In the genomic region with DNA sequence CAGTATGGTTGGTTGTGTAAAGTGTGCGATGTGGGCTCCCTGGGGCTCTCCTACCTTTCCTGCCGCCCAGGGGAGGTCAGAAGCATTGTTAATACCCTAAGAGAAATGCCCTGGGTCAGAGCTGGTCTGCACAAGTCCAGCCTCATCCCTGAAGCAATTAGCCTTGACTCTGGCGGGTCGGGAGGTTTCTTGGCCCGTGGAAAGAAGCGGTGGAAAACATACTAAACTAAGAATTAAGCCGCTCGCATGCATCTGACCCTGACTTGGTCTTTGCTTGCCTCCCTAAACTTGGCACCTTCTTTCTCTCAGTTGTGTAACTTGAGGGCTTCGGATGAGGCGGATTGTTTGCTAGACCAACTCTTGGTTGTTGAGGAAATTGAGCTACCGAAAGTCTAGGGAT, we compare ENCODE assay signal across 7 mouse cellular contexts. TPM values are rescaled to one million over a fixed set of nuclear protein-coding genes. Genes with fewer than 3 reads are reported as not detected.
DNase-seq lines count a peak whose midpoint lies in the region; ATAC-seq and TF ChIP-seq lines count a peak whose summit lies in the region.

No protein-coding gene starts in this region.

- peak overlapping the region; percentile 90 for H3K4me2 ChIP-seq in embryonic facial prominence, embryonic 13.5 days
- H3K4me2 ChIP-seq in hindbrain, embryonic 15.5 days: peak overlapping the region; percentile 83
- H3K4me2 ChIP-seq in liver, postnatal 0 days (ENCODE audit: low read depth, low read length): peak overlapping the region; percentile 78

- H3K9ac ChIP-seq in embryonic facial prominence, embryonic 13.5 days: peak overlapping the region; percentile 95
- peak overlapping the region; percentile 60 for H3K9ac ChIP-seq in hindbrain, embryonic 15.5 days
- peak overlapping the region; percentile 98 for H3K9ac ChIP-seq in liver, postnatal 0 days (replicated peaks)

- WGBS in embryonic facial prominence, embryonic 13.5 days: 22% methylated on average over 11 of the region's 11 CpGs
- WGBS in hindbrain, embryonic 15.5 days: 32% methylated on average over 11 of the region's 11 CpGs
- WGBS in liver, postnatal 0 days (ENCODE audit: insufficient replicate concordance): 13% methylated on average over 11 of the region's 11 CpGs

- no peak for ATAC-seq in embryonic facial prominence, embryonic 13.5 days (ENCODE audit: insufficient number of reproducible peaks, insufficient read depth, low FRiP score, low TSS enrichment, low read depth)
- no peak for ATAC-seq in hindbrain, embryonic 15.5 days (ENCODE audit: low FRiP score, low read depth)
- ATAC-seq in liver, postnatal 0 days: no peak
- ATAC-seq in monocyte, adult 5-6 weeks (replicated peaks; ENCODE audit: insufficient number of reproducible peaks, low FRiP score, low TSS enrichment, poor library complexity, severe bottlenecking): no peak
- ATAC-seq in erythroid progenitor cell, adult 5-6 weeks (replicated peaks; ENCODE audit: low FRiP score, poor library complexity, severe bottlenecking): no peak

- no peak for TF ChIP-seq EP300 in liver, postnatal 0 days (IDR thresholded peaks at IDR 0.05; ENCODE audit: low read depth)

- H3K27ac ChIP-seq in embryonic facial prominence, embryonic 13.5 days: peak overlapping the region; percentile 89
- peak overlapping the region; percentile 65; the same call in 1 of the 2 replicates for H3K27ac ChIP-seq in hindbrain, embryonic 15.5 days (replicated peaks)
- peak overlapping the region; percentile 96 for H3K27ac ChIP-seq in liver, postnatal 0 days (ENCODE audit: low read depth)

- H3K4me3 ChIP-seq in embryonic facial prominence, embryonic 13.5 days: peak overlapping the region; percentile 99
- peak overlapping the region; percentile 54 for H3K4me3 ChIP-seq in hindbrain, embryonic 15.5 days
- peak overlapping the region; percentile 96 for H3K4me3 ChIP-seq in liver, postnatal 0 days (ENCODE audit: low read depth, low read length)

- no peaks in the 10 kb centered on the region for H3K9me3 ChIP-seq in embryonic facial prominence, embryonic 13.5 days
- H3K9me3 ChIP-seq in hindbrain, embryonic 15.5 days: no peaks in the 10 kb centered on the region
- no peaks in the 10 kb centered on the region for H3K9me3 ChIP-seq in liver, postnatal 0 days (ENCODE audit: low read length)

- peak; percentile 32 to 50 for DNase-seq in spleen, postnatal 10 days (ENCODE audit: low spot score in 2 of 2)
- DNase-seq in spleen, postnatal 36 days (ENCODE audit: low spot score in 2 of 2): no peak
- DNase-seq in liver, postnatal 0 days: peak; percentile 24

- H3K36me3 ChIP-seq in embryonic facial prominence, embryonic 13.5 days: no peaks in the 10 kb centered on the region
- no peaks in the 10 kb centered on the region for H3K36me3 ChIP-seq in hindbrain, embryonic 15.5 days
- H3K36me3 ChIP-seq in liver, postnatal 0 days (replicated peaks; ENCODE audit: insufficient read depth, low read length): no peaks in the 10 kb centered on the region

- no peak for TF ChIP-seq CTCF in liver, postnatal 0 days (IDR thresholded peaks at IDR 0.05; ENCODE audit: low read depth)

- H3K4me1 ChIP-seq in embryonic facial prominence, embryonic 13.5 days: peaks cover 31% of the 10 kb centered on the region
- H3K4me1 ChIP-seq in hindbrain, embryonic 15.5 days (replicated peaks): peaks cover 38% of the 10 kb centered on the region
- H3K4me1 ChIP-seq in liver, postnatal 0 days (ENCODE audit: insufficient read depth): peaks cover 29% of the 10 kb centered on the region

- no peaks in the 10 kb centered on the region for H3K27me3 ChIP-seq in embryonic facial prominence, embryonic 13.5 days
- H3K27me3 ChIP-seq in hindbrain, embryonic 15.5 days: no peaks in the 10 kb centered on the region
- no peaks in the 10 kb centered on the region for H3K27me3 ChIP-seq in liver, postnatal 0 days (ENCODE audit: insufficient read depth, low read length)

RNA-seq across cellular contexts. Expression of a gene that starts 1.8 kb away (rescaled TPM):
- 38.4 and 41.9 TPM in 2 replicates for polyA plus RNA-seq in embryonic facial prominence, embryonic 13.5 days (2015; fragmentation: Nextera tagmentation; extraction: Ambion mirVana)
- 31.7 and 32.0 TPM in 2 replicates for polyA plus RNA-seq in hindbrain, embryonic 15.5 days (2015; fragmentation: Nextera tagmentation; extraction: Ambion mirVana)
- 22.6 and 22.8 TPM in 2 replicates for polyA plus RNA-seq in liver, postnatal 0 days (2015; fragmentation: Nextera tagmentation; extraction: Ambion mirVana)
- total RNA-seq in monocyte, adult 5-6 weeks (2017): 99.1 to 134 TPM (median 122 TPM) in 3 replicates
- total RNA-seq in erythroid progenitor cell, adult 5-6 weeks (2015; ENCODE audit: low replicate concordance): 277 and 313 TPM in 2 replicates
- 260 and 268 TPM in 2 replicates for total RNA-seq in erythroid progenitor cell, adult 5-6 weeks (2017; ENCODE audit: low replicate concordance)

Comparison
In these comparisons a context has a peak if more than half of its experiments do, and no peak if none do; other contexts are left out.
1. DNase-seq: peak in spleen, postnatal 10 days (2 of 2) and liver, postnatal 0 days (single experiment); none in spleen, postnatal 36 days (0 of 2).
2. Peak in every context shown above with its lines, with median percentiles within 50 percentile points of each other: H3K27ac ChIP-seq, H3K4me2 ChIP-seq, H3K4me3 ChIP-seq and H3K9ac ChIP-seq.